Mouse (Mus musculus) heart, adult 2 months (tissue): ENCODE data around the gene Ghr. TPM values are rescaled to one million over a fixed set of nuclear protein-coding genes. Genes with fewer than 3 reads are reported as not detected.

Experiments used
- DNase-seq, 2 experiments: peaks; one replicate each; pipeline ENCODE4 v3.0.0; 2021
- H3K27ac ChIP-seq: fragments of 200-600 bp; 2 replicates; pipeline ENCODE4 v1.8.1; 2022
- H3K27me3 ChIP-seq: fragments of 200-500 bp; 2 replicates; pipeline ENCODE4 v1.6.1; 2012; ENCODE audit warnings: mild to moderate bottlenecking, low read length, inconsistent platforms, mixed read lengths; ENCODE audit not compliant: control insufficient read depth, insufficient read depth
- H3K36me3 ChIP-seq: fragments of 200-500 bp; 2 replicates; pipeline ENCODE4 v1.6.1; 2012; ENCODE audit warnings: low read length, inconsistent platforms; ENCODE audit not compliant: control insufficient read depth, insufficient read depth
- H3K4me1 ChIP-seq: fragments of 200-500 bp; 2 replicates; pipeline ENCODE4 v1.6.1; 2011; ENCODE audit warnings: low read length; ENCODE audit not compliant: control insufficient read depth, insufficient read depth
- H3K4me3 ChIP-seq: fragments of 200-600 bp; 2 replicates; pipeline ENCODE4 v1.8.1; 2022
- H3K79me2 ChIP-seq: fragments of 200-500 bp; replicated peaks from 2 replicates; pipeline ENCODE4 v1.6.1; 2012; ENCODE audit warnings: mild to moderate bottlenecking, inconsistent platforms, low read length, moderate library complexity, mixed read lengths; ENCODE audit not compliant: control insufficient read depth, insufficient read depth
- H3K9ac ChIP-seq: fragments of 200-500 bp; 2 replicates; pipeline ENCODE4 v1.6.1; 2012; ENCODE audit warnings: low read depth, mild to moderate bottlenecking, control low read depth, inconsistent platforms, low read length, mixed read lengths
- CTCF ChIP-seq: fragments of 200-600 bp; IDR thresholded peaks from 2 replicates; pipeline ENCODE4 v1.8.1; 2022; ENCODE audit warnings: antibody characterized with exemption, mild to moderate bottlenecking, moderate library complexity
- EP300 ChIP-seq: fragments of 200-500 bp; IDR thresholded peaks from 2 replicates; pipeline ENCODE4 v1.6.1; 2011; ENCODE audit warnings: low read depth, low read length, control low read depth; ENCODE audit not compliant: insufficient read depth
- POLR2A ChIP-seq: fragments of 200-500 bp; IDR thresholded peaks from 2 replicates; pipeline ENCODE4 v1.6.1; 2011; ENCODE audit warnings: mild to moderate bottlenecking, low read depth, low read length, control low read depth; ENCODE audit not compliant: insufficient read depth
- WGBS: fragments of 180-500 bp; shearing (Covaris S2); methylation state at CpG from one replicate; pipeline ENCODE4 v1.1.7; 2018; 5-methylcytosine and 5-hydroxymethylcytosine counted together
- intact Hi-C: fragments of 180-260 bp; cut with DNase I; formaldehyde crosslinking; loops from one replicate; pipeline ENCODE4 v1.15.1; 2025
- polyA plus RNA-seq: library from polyadenylated mRNA; depleted of rRNA; stranded (reverse); fragments of >200 nt; gene quantifications from 2 replicates; pipeline ENCODE4 v1.2.3, GENCODE M21; 2012
- total RNA-seq, 2 experiments: library from RNA; stranded (reverse); gene quantifications; 2 replicates each; pipeline ENCODE4 v1.2.3; 2021

Gene Ghr
- total and polyA plus RNA-seq, 3 experiments = 46.1 to 161 (median 160) TPM

DNA sequence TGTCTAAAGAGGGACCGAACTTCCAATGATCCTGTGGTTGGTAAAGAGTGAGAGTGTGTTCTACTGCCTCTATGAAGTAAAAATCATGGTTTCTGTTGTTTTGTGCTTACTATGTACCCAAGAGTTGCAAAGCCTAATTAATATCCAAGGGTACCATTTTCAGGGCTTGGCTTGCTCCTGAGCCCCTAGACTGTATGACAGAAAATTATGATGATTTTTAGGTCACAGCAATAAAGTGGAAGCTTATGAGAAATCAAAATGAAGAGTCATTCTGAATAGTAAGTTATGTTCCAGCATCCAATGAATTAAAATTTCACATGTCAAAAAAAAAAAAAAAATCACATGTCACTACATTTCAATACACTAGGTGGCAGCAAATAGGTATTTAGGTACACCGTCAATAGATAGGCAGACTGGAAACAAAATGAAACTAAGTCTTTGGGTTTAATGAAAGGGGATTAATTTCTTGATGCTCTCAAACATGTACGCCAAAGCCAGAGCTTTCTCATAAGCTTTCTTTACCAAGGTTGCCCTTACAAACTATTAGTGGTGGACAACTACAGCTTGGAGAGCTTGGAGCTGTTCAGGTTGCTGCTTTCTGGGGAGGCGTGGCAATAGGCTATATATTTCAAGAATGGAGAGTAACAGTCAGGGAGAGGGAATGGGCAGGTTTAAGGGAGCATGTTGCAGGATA is 227.1 kb downstream of the Ghr start:
- H3K79me2 ChIP-seq = no peaks in the 10 kb centered on the region
- peak overlapping the region; percentile 63 for H3K9ac ChIP-seq
- H3K4me3 ChIP-seq = peak overlapping the region; percentile 41
- H3K27ac ChIP-seq = no peak overlapping the region
- no peak for TF ChIP-seq POLR2A
- TF ChIP-seq EP300 = no peak
- peak; percentile 81 for TF ChIP-seq CTCF
- no peak for DNase-seq
- peaks cover 3% of the 10 kb centered on the region for H3K4me1 ChIP-seq
- H3K27me3 ChIP-seq = no peaks in the 10 kb centered on the region
- intact Hi-C loops = loop anchor here (1.0 to 5.0 kb wide), 5 partner anchors 81 to 551 kb away; partner anchors contain the start of gene Ghr
- peaks cover 7% of the 10 kb centered on the region for H3K36me3 ChIP-seq
- WGBS = 43% methylated on average over 4 of the region's 4 CpGs

DNA sequence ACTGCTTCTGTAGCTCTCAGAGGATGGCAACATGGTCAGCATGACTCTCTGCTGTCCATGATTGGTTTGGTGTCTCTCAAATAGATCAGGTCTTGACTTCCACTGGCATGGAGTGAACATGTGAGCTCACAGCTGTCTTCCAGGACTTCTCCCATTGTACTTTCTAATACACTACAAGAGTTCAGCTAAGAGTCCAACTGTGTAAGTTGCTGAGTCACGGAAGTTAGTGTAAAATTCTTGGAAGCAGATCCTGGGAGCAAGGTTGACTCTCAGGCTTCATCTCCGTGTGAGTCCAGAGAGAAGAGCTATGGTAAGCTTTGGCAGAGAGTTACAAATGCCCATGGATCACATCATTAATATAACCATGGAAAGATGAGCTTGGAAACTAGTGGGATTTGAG is 229.6 kb downstream of the Ghr start:
- Histone ChIP-seq H3K27me3 (no peaks in the 10 kb centered on the region), H3K9ac (no peak overlapping the region), H3K36me3 (peaks cover 3% of the 10 kb centered on the region), H3K27ac (no peak overlapping the region), H3K4me3 (no peak overlapping the region), H3K79me2 (no peaks in the 10 kb centered on the region; the same call in 1 of the 2 replicates), H3K4me1 (peaks cover 3% of the 10 kb centered on the region)
- intact Hi-C loops = no loop called here
- TF ChIP-seq POLR2A = no peak
- TF ChIP-seq EP300 = no peak
- TF ChIP-seq CTCF = no peak
- WGBS = 62% methylated on average over 2 of the region's 2 CpGs
- DNase-seq = no peak

DNA sequence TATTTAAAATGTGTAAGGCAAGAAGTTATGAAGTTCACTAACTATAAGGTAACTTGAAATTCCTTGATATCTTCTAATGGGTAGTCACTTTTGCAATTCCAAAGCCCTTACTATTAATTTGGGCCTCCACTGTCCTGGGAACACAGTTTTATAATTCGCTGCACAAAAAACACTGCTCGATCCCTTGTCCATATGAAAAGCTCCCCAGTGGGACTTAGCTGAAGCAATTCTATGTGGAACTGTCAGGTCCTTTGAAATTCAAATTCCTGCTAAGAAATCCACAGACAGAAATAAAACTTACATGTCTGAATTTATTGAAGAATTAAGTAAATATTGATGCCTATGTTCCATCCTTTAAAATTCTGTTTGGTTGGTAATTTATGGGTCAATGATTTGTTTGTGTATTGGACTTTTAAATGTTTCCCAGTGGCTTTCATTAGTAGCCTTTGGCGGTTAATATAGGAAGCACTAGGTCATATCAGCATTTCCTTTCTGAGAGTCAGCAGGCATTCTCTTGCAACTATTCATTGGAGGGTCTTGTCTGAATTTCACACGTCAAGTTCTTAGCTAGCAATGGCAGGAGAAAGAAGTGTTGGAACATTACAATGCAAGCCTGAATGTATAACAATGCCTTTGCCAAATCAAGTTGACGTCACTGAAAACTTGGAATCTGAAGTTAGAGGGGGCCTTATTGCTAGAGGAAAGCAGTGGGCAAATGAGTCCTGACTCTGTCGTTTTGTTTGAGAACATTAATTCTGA is 233.8 kb downstream of the Ghr start:
- Histone ChIP-seq H3K27me3 (no peaks in the 10 kb centered on the region), H3K9ac (no peak overlapping the region), H3K4me1 (no peaks in the 10 kb centered on the region), H3K36me3 (peaks cover 3% of the 10 kb centered on the region), H3K27ac (no peak overlapping the region), H3K4me3 (no peak overlapping the region), H3K79me2 (no peaks in the 10 kb centered on the region; the same call in 1 of the 2 replicates)
- TF ChIP-seq EP300 (no peak), POLR2A (no peak)
- DNase-seq = no peak
- 61% methylated on average over 6 of the region's 6 CpGs for WGBS
- intact Hi-C loops = no loop called here

DNA sequence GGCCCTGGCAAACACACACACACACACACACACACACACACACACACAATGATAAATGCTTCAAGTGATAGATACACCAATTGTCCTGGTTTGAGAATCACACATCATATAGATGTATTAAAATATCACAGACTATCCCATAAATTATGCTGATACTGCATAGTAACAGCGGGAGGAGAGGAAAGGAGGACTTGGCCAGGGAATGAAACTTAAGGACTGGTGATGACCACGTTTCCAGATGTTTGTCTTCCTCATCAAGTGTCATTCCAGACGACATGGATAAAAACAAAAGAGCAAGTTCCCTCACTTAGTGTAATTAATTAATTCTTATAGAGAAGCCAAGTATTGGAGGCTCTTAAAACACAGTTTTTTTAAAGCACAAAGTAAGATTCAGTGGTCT is 236.6 kb downstream of the Ghr start:
- no peaks in the 10 kb centered on the region for H3K27me3 ChIP-seq
- intact Hi-C loops = no loop called here
- peaks cover 3% of the 10 kb centered on the region; the same call in 1 of the 2 replicates for H3K36me3 ChIP-seq
- DNase-seq = no peak
- H3K27ac ChIP-seq = no peak overlapping the region
- no peak overlapping the region for H3K9ac ChIP-seq
- H3K4me3 ChIP-seq = no peak overlapping the region
- no peaks in the 10 kb centered on the region; the same call in 1 of the 2 replicates for H3K79me2 ChIP-seq
- WGBS = 68% methylated on average over 3 of the region's 3 CpGs
- no peak for TF ChIP-seq CTCF
- peaks cover 2% of the 10 kb centered on the region for H3K4me1 ChIP-seq

DNA sequence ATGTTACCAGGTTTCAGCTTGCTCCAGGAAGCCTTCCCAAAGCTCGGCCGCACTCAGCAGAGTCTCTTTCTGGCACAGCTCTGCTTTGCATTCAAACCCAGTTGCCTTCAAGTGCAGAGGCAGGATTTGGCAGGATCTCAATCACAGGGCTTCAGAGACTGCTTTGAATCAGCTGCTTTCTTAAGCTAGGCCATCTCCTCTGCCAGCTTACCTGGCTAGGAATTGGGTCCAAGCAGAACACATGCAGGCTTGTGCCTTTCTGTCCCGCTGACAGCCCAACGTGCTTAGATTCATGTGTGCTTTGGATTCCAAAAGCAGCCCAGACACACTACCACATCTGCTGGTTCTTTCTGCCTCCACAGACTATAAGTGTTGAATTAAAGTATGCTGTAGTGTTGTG is 238.7 kb downstream of the Ghr start:
- peaks cover 7% of the 10 kb centered on the region for H3K36me3 ChIP-seq
- H3K9ac ChIP-seq = no peak overlapping the region
- no peak overlapping the region for H3K27ac ChIP-seq
- intact Hi-C loops = loop anchor here (5.0 kb wide), 1 partner anchor 148 kb away; no protein-coding TSS in a partner anchor
- 65% methylated on average over 4 of the region's 4 CpGs for whole genome bisulfite sequencing
- peak in 1 of 2 experiments; percentile 31 for DNase-seq
- H3K79me2 ChIP-seq = no peaks in the 10 kb centered on the region
- peaks cover 2% of the 10 kb centered on the region for H3K4me1 ChIP-seq
- no peak overlapping the region for H3K4me3 ChIP-seq
- TF ChIP-seq POLR2A = no peak
- TF ChIP-seq CTCF = no peak
- TF ChIP-seq EP300 = no peak
- no peaks in the 10 kb centered on the region for H3K27me3 ChIP-seq
